Mouse (Mus musculus) embryonic fibroblast, embryonic 13.5 days (primary cell): ENCODE results near the gene Zc3h12a.

Source experiments
- CTCF ChIP-seq: IDR thresholded peaks from 2 replicates; pipeline ENCODE4 v1.5.1; 2011; ENCODE audit warnings: mild to moderate bottlenecking, control low read depth, low read length, moderate library complexity, borderline replicate concordance; ENCODE audit not compliant: insufficient read depth
- POLR2A ChIP-seq: IDR thresholded peaks from 2 replicates; pipeline ENCODE4 v1.6.1; 2011; ENCODE audit warnings: low read depth, mild to moderate bottlenecking, control low read depth, low read length, moderate library complexity

- TF ChIP-seq CTCF (no peak), POLR2A (peak; percentile 41)
Observed at GRCm38 (mm10) chr4:125122431-125123278, 5.0 kb downstream of the Zc3h12a start.
